Mouse (Mus musculus) pancreas, adult 10 weeks (tissue): Measurements from ENCODE around the gene Olfr706. TPM values are rescaled to one million over a fixed set of nuclear protein-coding genes. Genes with fewer than 3 reads are reported as not detected.

Experiments
- polyA plus RNA-seq: library from polyadenylated mRNA; stranded (reverse); fragments of 350-450 nt; fragmentation: Illumina TruSeq; extraction: RNeasy Lipid Tissue Mini Kit (QIAGEN cat#74804); gene quantifications from one replicate; pipeline ENCODE4 v1.2.3, GENCODE M21; 2015; ENCODE audit warnings: low read depth, low replicate concordance; ENCODE audit not compliant: insufficient read depth

The Olfr706 gene
- not detected for polyA plus RNA-seq

DNA sequence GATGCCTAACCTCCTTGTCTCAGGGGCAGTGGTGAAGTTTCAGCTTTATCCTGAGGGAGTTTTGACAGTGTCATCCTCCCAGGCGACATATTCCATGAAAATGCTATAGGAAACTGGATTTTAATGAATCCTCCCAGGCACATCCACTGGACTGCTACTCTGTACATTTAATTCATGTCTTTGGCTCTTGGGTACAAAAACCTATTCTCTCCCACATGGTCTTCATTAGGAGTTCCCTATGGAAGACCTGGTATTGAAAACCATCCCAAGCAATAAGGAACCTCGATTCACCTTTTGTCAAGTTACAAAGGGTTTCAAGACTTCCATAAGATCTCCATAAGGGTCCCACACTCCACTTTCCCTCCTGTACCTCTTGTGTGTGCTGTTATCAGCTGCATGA, at the start of gene Olfr706:
Gene Olfr706 (minus strand): TSS at position 101 of the 400 bp plus-strand sequence.

DNA sequence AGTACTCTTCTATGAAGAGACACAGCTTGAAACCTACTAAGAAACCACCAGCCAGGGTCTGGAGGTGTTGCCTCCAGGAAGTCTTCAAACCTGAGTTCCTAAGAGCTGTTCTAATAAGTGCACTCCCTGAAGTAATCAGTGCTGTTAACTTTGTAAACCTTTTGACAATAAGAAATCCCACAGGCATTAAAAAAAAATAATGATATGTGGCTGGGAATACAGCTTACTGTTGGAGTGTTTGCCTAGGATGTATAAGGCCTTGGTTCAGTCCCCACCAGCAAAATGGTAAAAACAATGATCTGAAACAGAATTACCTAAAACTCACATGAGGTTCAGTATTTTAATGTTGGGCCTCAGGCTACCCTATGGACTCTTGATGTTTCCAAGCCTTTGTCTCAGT, 44.2 kb upstream of the Olfr706 start, which contains the start of gene Olfr709-ps1:
Gene Olfr709-ps1 (minus strand): TSS at position 101 of the 400 bp plus-strand sequence.

DNA sequence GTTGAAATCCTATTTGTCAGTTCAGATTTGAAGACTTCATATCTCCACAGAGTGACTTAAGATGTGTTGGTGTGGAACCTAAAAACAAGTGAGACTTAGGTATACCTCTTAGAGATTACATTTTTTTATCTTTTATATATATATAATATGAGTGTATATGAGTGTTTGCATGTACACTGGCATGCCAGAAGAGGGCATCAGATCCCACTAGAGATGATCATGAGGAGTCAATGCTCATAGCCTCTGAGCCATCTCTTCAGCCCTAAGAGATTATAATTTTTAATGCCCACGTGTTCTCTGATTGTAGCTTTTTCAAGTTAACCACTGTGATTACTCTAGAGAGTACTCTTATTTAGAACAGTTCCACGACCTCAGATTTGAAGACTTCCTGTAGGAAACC, 19.7 kb upstream of the Olfr706 start, which contains the start of gene Olfr1532-ps1:
Gene Olfr1532-ps1 (plus strand): TSS at position 326 of the 400 bp plus-strand sequence.

DNA sequence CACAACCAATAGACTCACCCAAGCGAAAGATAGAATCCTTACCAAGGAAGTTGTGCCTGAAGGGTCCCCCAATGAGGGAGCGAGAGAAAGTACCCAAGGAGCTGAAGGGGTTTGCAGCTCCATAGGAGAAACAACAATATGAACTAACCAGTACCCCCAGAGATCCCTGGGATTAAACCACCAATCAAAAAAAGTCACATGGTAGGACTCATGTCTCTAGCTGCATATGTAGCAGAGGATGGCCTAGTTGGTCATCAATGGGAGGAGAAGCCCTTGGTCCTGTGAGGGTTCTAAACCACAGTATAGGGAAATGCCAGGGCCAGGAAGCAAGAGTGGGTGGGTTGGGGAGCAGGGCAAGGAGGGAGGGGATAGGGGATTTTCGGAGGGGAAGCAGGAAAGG, 13.2 kb upstream of the Olfr706 start, which contains the start of gene Olfr707:
Gene Olfr707 (minus strand): TSS at position 101 of the 400 bp plus-strand sequence.

DNA sequence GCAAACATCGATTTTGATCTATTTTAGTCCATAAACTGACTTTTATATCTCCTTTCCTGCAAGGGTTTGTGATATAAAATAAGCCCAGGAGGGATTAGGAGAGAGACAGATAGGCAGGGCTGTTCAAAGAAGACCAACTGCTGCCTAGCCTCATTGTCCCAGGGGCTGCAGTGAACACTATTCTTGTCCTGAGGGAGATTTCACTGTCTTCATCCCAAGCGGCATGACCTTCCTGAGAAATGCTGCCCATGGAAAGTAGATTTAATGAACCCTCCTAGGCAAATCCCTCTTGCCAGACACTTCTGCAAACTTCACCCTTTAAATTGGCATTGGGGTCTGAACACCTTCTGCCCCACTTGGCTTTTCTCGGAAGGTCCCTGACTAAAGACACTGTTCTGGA, 11.2 kb downstream of the Olfr706 start, which contains the start of gene Olfr705:
Gene Olfr705 (minus strand): TSS at position 101 of the 400 bp plus-strand sequence.

DNA sequence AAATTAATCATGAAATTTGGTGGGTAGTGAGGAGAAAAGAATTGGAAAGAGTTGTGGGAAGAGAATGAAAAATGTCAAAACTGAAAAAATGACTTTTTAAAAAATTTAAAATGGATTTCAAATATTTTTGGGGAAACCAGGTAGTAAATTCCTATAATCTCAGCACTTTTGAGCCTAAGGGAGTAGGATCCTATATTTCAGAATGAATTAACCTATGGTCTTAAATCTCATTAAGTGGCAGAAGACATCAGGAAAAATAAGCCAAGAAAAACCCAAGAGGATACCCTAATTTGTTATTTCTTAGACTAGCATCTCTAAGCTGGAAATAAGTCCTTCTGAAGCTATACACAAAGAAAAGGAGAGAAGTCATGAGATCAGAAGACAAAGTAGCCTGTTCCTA, 25.1 kb downstream of the Olfr706 start, which contains the start of gene Olfr704:
Gene Olfr704 (plus strand): TSS at position 301 of the 400 bp plus-strand sequence.

DNA sequence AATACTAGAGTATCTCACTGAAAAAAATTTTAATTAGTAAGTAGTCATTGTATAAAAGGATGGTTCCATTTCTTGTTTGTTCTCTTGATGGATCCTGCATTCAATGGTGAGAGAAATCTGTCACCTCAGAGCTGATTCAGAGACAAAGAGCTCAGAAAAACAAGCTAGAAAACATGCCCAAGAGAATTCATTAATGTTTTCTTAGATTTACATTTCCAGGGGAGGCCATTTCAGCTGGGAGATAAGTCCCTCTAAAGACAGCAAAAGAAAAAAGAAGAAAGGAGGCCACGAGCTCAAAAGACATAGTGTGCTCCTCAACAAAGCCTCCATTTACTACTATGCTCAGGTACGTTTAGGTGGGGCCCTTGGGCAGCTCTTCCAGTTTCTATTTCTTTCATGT, 44.9 kb downstream of the Olfr706 start, which contains the start of gene Olfr703:
Gene Olfr703 (plus strand): TSS at position 301 of the 400 bp plus-strand sequence.

DNA sequence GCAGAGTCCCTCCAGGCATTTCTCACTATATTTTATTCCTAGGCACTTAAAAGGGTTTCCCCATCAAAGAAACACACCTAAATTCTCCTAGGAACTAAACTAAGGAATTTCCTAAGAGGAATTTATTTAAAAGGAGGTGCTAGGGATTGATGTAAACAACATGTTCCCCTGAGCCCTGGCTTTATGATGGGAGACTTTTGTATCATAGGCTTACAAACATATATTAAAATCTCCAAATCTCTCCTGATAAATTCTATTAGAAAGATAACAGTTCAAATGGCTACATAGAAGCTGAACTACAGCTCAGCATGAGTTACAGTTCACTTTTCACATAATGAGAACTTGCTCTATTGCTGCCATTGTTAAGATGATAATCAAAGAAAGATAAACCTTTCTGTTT, 54.2 kb downstream of the Olfr706 start, which contains the start of gene Olfr702:
Gene Olfr702 (minus strand): TSS at position 101 of the 400 bp plus-strand sequence.

Other genes with a start within 250 kb of the Olfr706 start
- gene Olfr693, start 207.6 kb downstream of the Olfr706 start, polyA plus RNA-seq: not detected
- not detected for gene Olfr694, start 196.3 kb downstream of the Olfr706 start, polyA plus RNA-seq
- gene Olfr695, start 171.8 kb downstream of the Olfr706 start, polyA plus RNA-seq: not detected
- not detected for gene Olfr697, start 145.7 kb downstream of the Olfr706 start, polyA plus RNA-seq
- not detected for gene Olfr698, start 132.8 kb downstream of the Olfr706 start, polyA plus RNA-seq
- not detected for gene Olfr699, start 95.0 kb downstream of the Olfr706 start, polyA plus RNA-seq
- gene Olfr700, start 79.3 kb downstream of the Olfr706 start, polyA plus RNA-seq: not detected
- not detected for gene Olfr701, start 74.0 kb downstream of the Olfr706 start, polyA plus RNA-seq
- not detected for gene Olfr702, start 54.3 kb downstream of the Olfr706 start, polyA plus RNA-seq
- not detected for gene Olfr703, start 44.8 kb downstream of the Olfr706 start, polyA plus RNA-seq
- not detected for gene Olfr704, start 25.0 kb downstream of the Olfr706 start, polyA plus RNA-seq
- gene Olfr705, start 11.3 kb downstream of the Olfr706 start, polyA plus RNA-seq: not detected
- gene Olfr707, start 13.1 kb upstream of the Olfr706 start, polyA plus RNA-seq: not detected
- gene Olfr1532-ps1, start 19.8 kb upstream of the Olfr706 start, polyA plus RNA-seq: not detected
- not detected for gene Olfr709-ps1, start 44.1 kb upstream of the Olfr706 start, polyA plus RNA-seq
- gene Olfr710, start 60.1 kb upstream of the Olfr706 start, polyA plus RNA-seq: not detected
- gene Olfr6, start 75.8 kb upstream of the Olfr706 start, polyA plus RNA-seq: not detected
- gene Olfr711, start 87.3 kb upstream of the Olfr706 start, polyA plus RNA-seq: not detected
- not detected for gene Olfr2, start 117.9 kb upstream of the Olfr706 start, polyA plus RNA-seq
- gene Olfr713, start 143.0 kb upstream of the Olfr706 start, polyA plus RNA-seq: not detected
- not detected for gene Olfr714, start 182.8 kb upstream of the Olfr706 start, polyA plus RNA-seq
- not detected for gene Olfr17, start 205.1 kb upstream of the Olfr706 start, polyA plus RNA-seq
- not detected for gene Olfr715b, start 222.2 kb upstream of the Olfr706 start, polyA plus RNA-seq
- not detected for gene Olfr715, start 242.9 kb upstream of the Olfr706 start, polyA plus RNA-seq